Mouse (Mus musculus) heart, embryonic 15.5 days (tissue): ENCODE measurements around the gene Slc7a9. TPM values are rescaled to one million over a fixed set of nuclear protein-coding genes. Genes with fewer than 3 reads are reported as not detected.
A peak's percentile ranks its signal among the peaks of the same experiment; 100 is the strongest.

ENCODE experiments used
- ATAC-seq: fragments of 200-750 bp; cut with Nextera tagmentation; replicated peaks from 2 replicates; pipeline ENCODE4 v1.8.0; 2017; ENCODE audit warnings: low read depth, moderate TSS enrichment; ENCODE audit not compliant: insufficient number of reproducible peaks, insufficient read depth, low FRiP score
- H3K27ac ChIP-seq: fragments of 300-500 bp; sonication (generic); 2 replicates; pipeline ENCODE4 v1.5.1; 2015; ENCODE audit warnings: mild to moderate bottlenecking, inconsistent platforms
- H3K27me3 ChIP-seq: fragments of 300-500 bp; sonication (generic); 2 replicates; pipeline ENCODE4 v1.6.1; 2015; ENCODE audit warnings: inconsistent platforms
- H3K36me3 ChIP-seq: fragments of 300-500 bp; sonication (generic); 2 replicates; pipeline ENCODE4 v1.6.1; 2015; ENCODE audit warnings: mild to moderate bottlenecking, inconsistent platforms
- H3K4me1 ChIP-seq: fragments of 300-500 bp; sonication (generic); replicated peaks from 2 replicates; pipeline ENCODE4 v1.6.1; 2015; ENCODE audit warnings: inconsistent platforms
- H3K4me2 ChIP-seq: fragments of 300-500 bp; sonication (generic); 2 replicates; pipeline ENCODE4 v1.6.1; 2015; ENCODE audit warnings: inconsistent platforms, mild to moderate bottlenecking, moderate library complexity
- H3K4me3 ChIP-seq: fragments of 300-500 bp; sonication (generic); 2 replicates; pipeline ENCODE4 v1.5.1; 2015; ENCODE audit warnings: mild to moderate bottlenecking, inconsistent platforms
- H3K9ac ChIP-seq: fragments of 300-500 bp; sonication (generic); 2 replicates; pipeline ENCODE4 v1.6.1; 2015; ENCODE audit warnings: mild to moderate bottlenecking, inconsistent platforms
- H3K9me3 ChIP-seq: fragments of 300-500 bp; sonication (generic); replicated peaks from 2 replicates; pipeline ENCODE4 v1.6.1; 2016; ENCODE audit warnings: inconsistent platforms
- WGBS: fragments of 180-500 bp; shearing (Covaris S2); methylation state at CpG from one replicate; pipeline ENCODE4 v1.1.7; 2015; ENCODE audit warnings: mixed read lengths; 5-methylcytosine and 5-hydroxymethylcytosine counted together
- polyA plus RNA-seq: library from polyadenylated mRNA; unstranded; fragments of >200 nt; fragmentation: Nextera tagmentation; extraction: Ambion mirVana; gene quantifications from 2 replicates; pipeline ENCODE4 v1.2.1, GENCODE M21; 2015

Gene Slc7a9
- polyA plus RNA-seq, 1 experiment from 2014 or later, result 0.42 TPM

DNA sequence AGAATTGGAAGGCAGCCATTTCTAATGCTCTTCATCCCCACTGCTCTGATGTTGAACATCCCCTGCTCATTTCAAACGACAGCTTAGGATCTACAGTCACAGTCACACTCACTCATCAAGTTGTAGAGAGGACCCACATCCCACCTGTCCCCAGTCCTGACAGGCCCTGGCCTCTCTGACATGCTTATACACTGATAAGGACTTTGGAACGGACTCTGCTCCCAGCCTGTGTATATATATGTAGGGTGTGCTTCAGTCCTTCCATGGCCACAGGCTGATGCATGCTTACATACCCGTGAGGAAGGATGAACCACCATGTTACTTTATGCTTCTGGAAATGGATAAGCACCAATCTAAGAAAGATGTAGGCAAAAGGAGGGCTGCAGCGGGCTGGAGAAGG is 12.4 kb downstream of the Slc7a9 start:
- Histone ChIP-seq H3K36me3 (no peaks in the 10 kb centered on the region), H3K9me3 (no peaks in the 10 kb centered on the region), H3K4me3 (no peak overlapping the region), H3K27me3 (no peaks in the 10 kb centered on the region), H3K9ac (no peak overlapping the region), H3K27ac (no peak overlapping the region), H3K4me2 (no peak overlapping the region), H3K4me1 (no peaks in the 10 kb centered on the region)
- 59% methylated on average over 4 of the region's 4 CpGs for WGBS
- ATAC-seq, result no peak

GRCm38 (mm10) chr7:35465027-35465426 is 16.4 kb downstream of the Slc7a9 start:
- no peaks in the 10 kb centered on the region for H3K27me3 ChIP-seq
- ATAC-seq, result no peak
- no peak overlapping the region for H3K4me2 ChIP-seq
- no peak overlapping the region for H3K4me3 ChIP-seq
- no peaks in the 10 kb centered on the region for H3K9me3 ChIP-seq
- no peaks in the 10 kb centered on the region for H3K36me3 ChIP-seq
- H3K4me1 ChIP-seq, result no peaks in the 10 kb centered on the region
- WGBS, result 67% methylated on average over 5 of the region's 5 CpGs
- no peak overlapping the region for H3K9ac ChIP-seq
- H3K27ac ChIP-seq, result no peak overlapping the region

GRCm38 (mm10) chr7:35467856-35468255 is 19.3 kb downstream of the Slc7a9 start:
- 62% methylated on average over 2 of the region's 2 CpGs for WGBS
- H3K36me3 ChIP-seq, result no peaks in the 10 kb centered on the region
- no peak overlapping the region for H3K4me3 ChIP-seq
- H3K27me3 ChIP-seq, result no peaks in the 10 kb centered on the region
- no peak overlapping the region for H3K27ac ChIP-seq
- H3K4me1 ChIP-seq, result no peaks in the 10 kb centered on the region
- H3K9me3 ChIP-seq, result no peaks in the 10 kb centered on the region
- ATAC-seq, result no peak
- no peak overlapping the region for H3K4me2 ChIP-seq
- no peak overlapping the region for H3K9ac ChIP-seq

GRCm38 (mm10) chr7:35470794-35471193 is 22.2 kb downstream of the Slc7a9 start:
- Histone ChIP-seq H3K4me2 (no peak overlapping the region), H3K4me3 (no peak overlapping the region), H3K9me3 (no peaks in the 10 kb centered on the region), H3K27ac (no peak overlapping the region), H3K4me1 (no peaks in the 10 kb centered on the region), H3K9ac (no peak overlapping the region), H3K36me3 (no peaks in the 10 kb centered on the region), H3K27me3 (no peaks in the 10 kb centered on the region)
- 37% methylated on average over 4 of the region's 4 CpGs for WGBS
- no peak for ATAC-seq

DNA sequence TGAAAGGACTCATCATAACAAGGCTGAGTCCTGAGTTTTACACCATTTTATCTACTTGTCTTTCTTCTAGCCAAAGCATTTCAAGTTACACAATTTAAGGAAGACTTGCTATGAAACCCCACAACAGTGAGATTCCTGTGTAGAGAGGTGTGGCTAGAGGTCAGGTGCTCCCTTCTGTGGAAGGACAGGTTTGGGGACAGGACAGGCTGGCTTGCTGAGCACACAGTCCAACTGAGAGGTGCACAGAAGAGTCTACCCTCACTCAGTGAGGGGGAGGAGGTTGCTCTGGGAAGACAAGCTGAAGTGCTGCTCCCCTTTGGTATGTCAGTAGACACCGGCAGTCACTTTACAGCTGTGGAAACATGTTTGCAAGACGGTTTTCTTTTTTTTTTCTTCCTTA is 27.9 kb downstream of the Slc7a9 start:
- no peaks in the 10 kb centered on the region for H3K36me3 ChIP-seq
- H3K4me1 ChIP-seq, result no peaks in the 10 kb centered on the region
- H3K9me3 ChIP-seq, result no peaks in the 10 kb centered on the region
- WGBS, result 52% methylated on average over 2 of the region's 2 CpGs
- H3K4me3 ChIP-seq, result no peak overlapping the region
- ATAC-seq, result no peak
- H3K27ac ChIP-seq, result no peak overlapping the region
- no peaks in the 10 kb centered on the region for H3K27me3 ChIP-seq
- H3K9ac ChIP-seq, result no peak overlapping the region
- H3K4me2 ChIP-seq, result no peak overlapping the region

- H3K4me3 ChIP-seq, result no peak overlapping the region
- peak overlapping the region; percentile 13; the same call in 1 of the 2 replicates for H3K4me2 ChIP-seq
- no peaks in the 10 kb centered on the region for H3K9me3 ChIP-seq
- no peak overlapping the region for H3K9ac ChIP-seq
- peak; percentile 64; the same call in 1 of the 2 replicates for ATAC-seq
- H3K27me3 ChIP-seq, result no peaks in the 10 kb centered on the region
- no peaks in the 10 kb centered on the region for H3K36me3 ChIP-seq
- H3K4me1 ChIP-seq, result peaks cover 19% of the 10 kb centered on the region
- 17% methylated on average over 2 of the region's 2 CpGs for WGBS
- peak overlapping the region; percentile 62 for H3K27ac ChIP-seq
Measured at GRCm38 (mm10) chr7:35485126-35485525, 36.5 kb downstream of the Slc7a9 start.

DNA sequence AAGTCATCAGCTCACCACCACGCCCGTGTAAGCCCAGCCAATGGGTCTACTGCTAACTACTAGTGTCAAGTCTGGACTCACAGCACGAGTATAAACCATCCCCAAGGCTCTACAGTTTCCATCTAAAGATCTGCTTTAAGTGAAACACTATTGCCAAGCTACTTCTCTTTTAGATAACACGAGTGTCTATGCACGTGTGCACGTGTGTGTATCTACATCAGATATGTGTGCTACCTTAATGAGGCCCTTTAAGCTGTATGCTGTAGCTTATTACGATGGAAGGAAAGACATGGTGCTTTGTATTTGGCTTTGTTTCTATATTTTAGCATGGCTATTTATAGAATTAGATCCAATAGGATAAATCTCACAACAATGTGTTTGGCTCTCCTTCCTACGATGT is 38.0 kb downstream of the Slc7a9 start:
- WGBS, result 76% methylated on average over 8 of the region's 8 CpGs
- Histone ChIP-seq H3K27me3 (no peaks in the 10 kb centered on the region), H3K9ac (no peak overlapping the region), H3K36me3 (no peaks in the 10 kb centered on the region), H3K4me3 (no peak overlapping the region), H3K9me3 (no peaks in the 10 kb centered on the region), H3K4me1 (peaks cover 19% of the 10 kb centered on the region), H3K4me2 (no peak overlapping the region), H3K27ac (no peak overlapping the region)
- no peak for ATAC-seq

GRCm38 (mm10) chr7:35490186-35490585 is 41.6 kb downstream of the Slc7a9 start:
- no peaks in the 10 kb centered on the region for H3K36me3 ChIP-seq
- no peak overlapping the region for H3K4me3 ChIP-seq
- H3K4me1 ChIP-seq, result peaks cover 15% of the 10 kb centered on the region
- WGBS, result 94% methylated on average over 2 of the region's 2 CpGs
- no peaks in the 10 kb centered on the region for H3K27me3 ChIP-seq
- no peak overlapping the region for H3K27ac ChIP-seq
- H3K9ac ChIP-seq, result no peak overlapping the region
- H3K4me2 ChIP-seq, result no peak overlapping the region
- no peak for ATAC-seq
- no peaks in the 10 kb centered on the region for H3K9me3 ChIP-seq

DNA sequence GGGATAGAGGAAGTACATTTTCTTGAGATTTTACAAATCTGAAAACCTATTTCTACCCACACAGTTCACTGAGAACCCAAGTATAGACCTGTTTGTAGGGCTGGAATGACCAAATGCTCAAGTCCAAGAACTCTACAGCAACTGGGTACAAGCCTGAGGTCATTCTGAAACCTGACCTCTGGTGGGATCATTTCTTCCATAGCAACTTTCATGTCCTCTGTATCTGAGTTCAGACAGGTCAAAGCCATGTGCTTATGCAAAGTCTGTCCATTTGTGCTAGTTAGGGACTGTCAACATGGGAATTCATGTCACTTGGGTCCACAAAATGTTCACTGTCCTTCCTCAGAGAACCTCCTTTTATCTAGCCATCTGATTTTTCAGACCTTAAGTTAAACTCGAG is 42.4 kb downstream of the Slc7a9 start:
- H3K27ac ChIP-seq, result no peak overlapping the region
- no peak overlapping the region for H3K4me3 ChIP-seq
- no peak for ATAC-seq
- no peak overlapping the region for H3K9ac ChIP-seq
- peaks cover 9% of the 10 kb centered on the region for H3K4me1 ChIP-seq
- no peaks in the 10 kb centered on the region for H3K27me3 ChIP-seq
- 83% methylated on average over 1 of the region's 1 CpGs for WGBS
- no peaks in the 10 kb centered on the region for H3K36me3 ChIP-seq
- no peak overlapping the region for H3K4me2 ChIP-seq
- H3K9me3 ChIP-seq, result no peaks in the 10 kb centered on the region

- Histone ChIP-seq H3K4me2 (no peak overlapping the region), H3K9ac (no peak overlapping the region), H3K27ac (no peak overlapping the region), H3K27me3 (0 out of 2 replicates have a peak, but pooled peaks cover 4% of the 10 kb centered on the region), H3K4me1 (peaks cover 3% of the 10 kb centered on the region; the same call in 1 of the 2 replicates), H3K4me3 (no peak overlapping the region), H3K36me3 (no peaks in the 10 kb centered on the region), H3K9me3 (no peaks in the 10 kb centered on the region)
- ATAC-seq, result no peak
- 89% methylated on average over 2 of the region's 2 CpGs for WGBS
Measured at GRCm38 (mm10) chr7:35497516-35497915, 48.9 kb downstream of the Slc7a9 start.

DNA sequence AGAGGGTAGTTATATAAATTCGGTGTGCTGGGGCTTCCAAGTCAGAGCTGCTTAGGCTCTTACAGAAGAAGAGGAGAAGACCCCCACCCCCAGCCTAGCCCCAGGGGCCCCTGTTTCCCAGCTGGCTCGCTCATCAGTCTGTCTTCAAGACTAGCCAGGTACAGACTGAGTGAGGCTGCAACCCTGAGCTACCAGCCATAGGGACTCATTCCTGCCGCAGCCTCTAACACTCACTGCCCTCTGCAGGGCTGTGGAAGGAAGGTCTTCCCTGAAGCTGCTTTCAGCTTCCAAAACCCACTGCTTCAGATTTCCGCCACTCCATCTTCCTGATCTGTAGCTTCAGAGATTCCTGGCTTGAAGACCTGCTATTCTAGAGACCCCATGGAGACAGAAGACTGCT is 53.4 kb downstream of the Slc7a9 start:
- no peak for ATAC-seq
- H3K4me3 ChIP-seq, result no peak overlapping the region
- WGBS, result 22% methylated on average over 4 of the region's 4 CpGs

More for the DNA sequence above, 53.4 kb downstream of the Slc7a9 start:
- no peaks in the 10 kb centered on the region for H3K9me3 ChIP-seq
- no peaks in the 10 kb centered on the region for H3K36me3 ChIP-seq
- H3K9ac ChIP-seq, result no peak overlapping the region; the same call in 1 of the 2 replicates
- no peaks in the 10 kb centered on the region; the same call in 1 of the 2 replicates for H3K4me1 ChIP-seq
- 0 out of 2 replicates have a peak, but pooled peaks cover 9% of the 10 kb centered on the region for H3K27me3 ChIP-seq
- no peak overlapping the region for H3K27ac ChIP-seq
- no peak overlapping the region for H3K4me2 ChIP-seq
